Mouse (Mus musculus) CH12.LX (cell line): Measurements from ENCODE around the gene Rtf1. TPM values are rescaled to one million over a fixed set of nuclear protein-coding genes. Genes with fewer than 3 reads are reported as not detected.

ENCODE experiments used
- DNase-seq: peaks from one replicate; pipeline ENCODE4 v3.0.0-alpha.2; 2013; ENCODE audit errors: extremely low read depth
- H3K27ac ChIP-seq: 2 replicates; pipeline ENCODE4 v1.5.1; 2012; ENCODE audit warnings: low read depth, mild to moderate bottlenecking, control low read depth, moderate library complexity; ENCODE audit not compliant: insufficient read depth
- H3K27me3 ChIP-seq: replicated peaks from 2 replicates; pipeline ENCODE3; 2012; ENCODE audit warnings: inconsistent platforms
- H3K36me3 ChIP-seq, 2 experiments: replicated peaks in 1 of 2; 2 replicates each; pipeline versions ENCODE3 to v1.6.1; 2012; ENCODE audit warnings: inconsistent platforms in 1 of 2, low read length in 1 of 2, mild to moderate bottlenecking in 1 of 2, mixed read lengths in 1 of 2, moderate library complexity in 1 of 2; ENCODE audit not compliant: control insufficient read depth in 1 of 2, insufficient read depth in 1 of 2
- H3K4me1 ChIP-seq, 2 experiments: 2 replicates each; pipeline ENCODE4 v1.6.1; 2012; ENCODE audit warnings: inconsistent platforms in 1 of 2, moderate library complexity in 1 of 2; ENCODE audit not compliant: insufficient read depth in 2 of 2, control insufficient read depth in 1 of 2
- H3K4me2 ChIP-seq: 2 replicates; pipeline ENCODE4 v1.6.1; 2012; ENCODE audit warnings: low read depth, mild to moderate bottlenecking, control low read depth; ENCODE audit not compliant: poor library complexity, insufficient read depth, severe bottlenecking
- H3K4me3 ChIP-seq, 3 experiments: fragments of 150-350 bp in 1 of 3; sonication (generic) in 1 of 3; replicated peaks in 1 of 3; 2 replicates each; pipeline versions ENCODE3 to v1.5.1; 2011 to 2012; ENCODE audit warnings: low read depth in 2 of 3, low read length in 2 of 3, mild to moderate bottlenecking in 2 of 3, moderate library complexity in 2 of 3, control low read depth in 1 of 3, improper control_type of control experiment in 1 of 3, inconsistent platforms in 1 of 3, mixed read lengths in 1 of 3; ENCODE audit not compliant: poor library complexity in 1 of 3
- H3K79me2 ChIP-seq: replicated peaks from 2 replicates; pipeline ENCODE4 v1.6.1; 2012; ENCODE audit warnings: mild to moderate bottlenecking, moderate library complexity; ENCODE audit not compliant: control insufficient read depth, poor library complexity, insufficient read depth, severe bottlenecking; ENCODE audit errors: extremely low read depth
- H3K9ac ChIP-seq: 2 replicates; pipeline ENCODE4 v1.6.1; 2012; ENCODE audit warnings: low read depth, mild to moderate bottlenecking, control low read depth, moderate library complexity; ENCODE audit not compliant: insufficient read depth
- H3K9me3 ChIP-seq: replicated peaks from 2 replicates; pipeline ENCODE3; 2012; ENCODE audit warnings: low read length, inconsistent platforms, mixed read lengths
- BHLHE40 ChIP-seq: IDR thresholded peaks from 2 replicates; pipeline ENCODE4 v1.6.1; 2011; ENCODE audit warnings: mild to moderate bottlenecking, low read depth, low read length, improper control_type of control experiment
- CHD1 ChIP-seq: IDR thresholded peaks from 2 replicates; pipeline ENCODE4 v1.6.1; 2012; ENCODE audit warnings: low read depth, low read length, improper control_type of control experiment, inconsistent platforms
- CHD2 ChIP-seq: IDR thresholded peaks from 2 replicates; pipeline ENCODE4 v1.6.1; 2011; ENCODE audit warnings: low read length, improper control_type of control experiment
- CTCF ChIP-seq, 2 experiments: IDR thresholded peaks in 1 of 2; conservative IDR thresholded peaks in 1 of 2; 2 replicates each; pipeline ENCODE4 v1.5.1; 2011 to 2012; ENCODE audit warnings: low read depth in 2 of 2, low read length in 2 of 2, improper control_type of control experiment in 1 of 2, inconsistent platforms in 1 of 2, mild to moderate bottlenecking in 1 of 2, moderate library complexity in 1 of 2
- E2F4 ChIP-seq: IDR thresholded peaks from 2 replicates; pipeline ENCODE4 v1.6.1; 2011; ENCODE audit warnings: low read depth, low read length, improper control_type of control experiment; ENCODE audit not compliant: insufficient replicate concordance
- ELF1 ChIP-seq: IDR thresholded peaks from 2 replicates; pipeline ENCODE4 v1.6.1; 2014; ENCODE audit warnings: low read depth, mild to moderate bottlenecking, inconsistent platforms, low read length, improper control_type of control experiment
- GABPA ChIP-seq: IDR thresholded peaks from 2 replicates; pipeline ENCODE4 v1.6.1; 2012; ENCODE audit warnings: low read depth, low read length, improper control_type of control experiment, inconsistent platforms; ENCODE audit not compliant: insufficient replicate concordance
- JUN ChIP-seq: IDR thresholded peaks from 2 replicates; pipeline ENCODE4 v1.6.1; 2011; ENCODE audit warnings: low read depth, mild to moderate bottlenecking, low read length, improper control_type of control experiment, moderate library complexity; ENCODE audit not compliant: insufficient read depth
- JUND ChIP-seq: conservative IDR thresholded peaks from 2 replicates; pipeline ENCODE4 v1.6.1; 2011; ENCODE audit warnings: low read depth, low read length, improper control_type of control experiment
- MAFK ChIP-seq: IDR thresholded peaks from 2 replicates; pipeline ENCODE4 v1.6.1; 2011; ENCODE audit warnings: low read length, improper control_type of control experiment; ENCODE audit not compliant: insufficient replicate concordance
- MAX ChIP-seq: IDR thresholded peaks from 2 replicates; pipeline ENCODE4 v1.6.1; 2011; ENCODE audit warnings: low read length, improper control_type of control experiment
- MAZ ChIP-seq: IDR thresholded peaks from 2 replicates; pipeline ENCODE4 v1.6.1; 2012; ENCODE audit warnings: low read depth, mild to moderate bottlenecking, inconsistent platforms, low read length, improper control_type of control experiment, moderate library complexity
- MYC ChIP-seq: IDR thresholded peaks from 2 replicates; pipeline ENCODE4 v1.6.1; 2011; ENCODE audit warnings: low read depth, mild to moderate bottlenecking, improper control_type of control experiment, low read length
- NELFE ChIP-seq: IDR thresholded peaks from 2 replicates; pipeline ENCODE4 v1.6.1; 2011; ENCODE audit warnings: low read depth, low read length, improper control_type of control experiment
- NRF1 ChIP-seq: IDR thresholded peaks from 2 replicates; pipeline ENCODE4 v1.6.1; 2014; ENCODE audit warnings: low read depth, mild to moderate bottlenecking, inconsistent platforms, low read length, improper control_type of control experiment, moderate library complexity
- PAX5 ChIP-seq: IDR thresholded peaks from 2 replicates; pipeline ENCODE4 v1.6.1; 2012; ENCODE audit warnings: low read length, inconsistent platforms, mixed read lengths
- POLR2A ChIP-seq: IDR thresholded peaks from 2 replicates; pipeline ENCODE4 v1.6.1; 2011; ENCODE audit warnings: low read depth, mild to moderate bottlenecking, improper control_type of control experiment, low read length
- RAD21 ChIP-seq: IDR thresholded peaks from 2 replicates; pipeline ENCODE4 v1.6.1; 2011; ENCODE audit warnings: low read depth, mild to moderate bottlenecking, low read length, improper control_type of control experiment, moderate library complexity
- RCOR1 ChIP-seq: conservative IDR thresholded peaks from 2 replicates; pipeline ENCODE4 v1.6.1; 2012; ENCODE audit warnings: low read depth, mild to moderate bottlenecking, inconsistent platforms, low read length, improper control_type of control experiment
- SIN3A ChIP-seq: IDR thresholded peaks from 2 replicates; pipeline ENCODE4 v1.6.1; 2012; ENCODE audit warnings: low read length, improper control_type of control experiment, inconsistent platforms
- SMC3 ChIP-seq: IDR thresholded peaks from 2 replicates; pipeline ENCODE4 v1.6.1; 2011; ENCODE audit warnings: low read depth, low read length, improper control_type of control experiment
- TBP ChIP-seq: conservative IDR thresholded peaks from 2 replicates; pipeline ENCODE4 v1.6.1; 2011; ENCODE audit warnings: low read depth, low read length, improper control_type of control experiment
- TCF12 ChIP-seq: IDR thresholded peaks from 2 replicates; pipeline ENCODE4 v1.6.1; 2014; ENCODE audit warnings: low read depth, mild to moderate bottlenecking, inconsistent platforms, low read length, improper control_type of control experiment
- UBTF ChIP-seq: IDR thresholded peaks from 2 replicates; pipeline ENCODE4 v1.6.1; 2012; ENCODE audit warnings: low read depth, mild to moderate bottlenecking, inconsistent platforms, low read length, improper control_type of control experiment, moderate library complexity
- USF1 ChIP-seq: IDR thresholded peaks from 2 replicates; pipeline ENCODE4 v1.6.1; 2014; ENCODE audit warnings: low read depth, mild to moderate bottlenecking, inconsistent platforms, low read length, improper control_type of control experiment
- USF2 ChIP-seq: conservative IDR thresholded peaks from 2 replicates; pipeline ENCODE4 v1.6.1; 2011; ENCODE audit warnings: low read depth, low read length, improper control_type of control experiment
- ZKSCAN1 ChIP-seq: IDR thresholded peaks from 2 replicates; pipeline ENCODE4 v1.6.1; 2012; ENCODE audit warnings: low read depth, inconsistent platforms, low read length, improper control_type of control experiment, borderline replicate concordance
- ZMIZ1 ChIP-seq: IDR thresholded peaks from 2 replicates; pipeline ENCODE4 v1.6.1; 2012; ENCODE audit warnings: low read depth, mild to moderate bottlenecking, inconsistent platforms, low read length, improper control_type of control experiment
- ZNF384 ChIP-seq: IDR thresholded peaks from 2 replicates; pipeline ENCODE4 v1.6.1; 2012; ENCODE audit warnings: low read depth, low read length, improper control_type of control experiment, inconsistent platforms
- dilution Hi-C: fragments of 300-500 bp; cut with MboI; formaldehyde crosslinking; loops from 2 replicates; pipeline ENCODE4 v1.14.3; 2020; ENCODE audit warnings: low sequenced_read_pairs; ENCODE audit not compliant: extremely low pct_unique_long_range_greater_than_20kb, extremely low pct_ligation_motif_present
- in situ Hi-C: fragments of 300-500 bp; cut with MboI; formaldehyde crosslinking; loops from 3 replicates; pipeline ENCODE4 v1.14.3; 2019; ENCODE audit warnings: low sequenced_read_pairs, low pct_ligation_motif_present, low pct_unique_long_range_greater_than_20kb, mixed read lengths
- polyA plus RNA-seq: library from polyadenylated mRNA; unstranded; fragments of >175 nt; gene quantifications from 2 replicates; pipeline ENCODE4 v1.2.1, GENCODE M21; 2012; ENCODE audit warnings: low read depth; ENCODE audit not compliant: insufficient read length
- total RNA-seq, 2 experiments: library from RNA; depleted of rRNA; stranded (reverse); fragments of 300-350 nt in 1 of 2; fragments of >200 nt in 1 of 2; gene quantifications; 2 replicates each; pipeline ENCODE4 v1.2.3; 2012 to 2014

Rtf1 gene
- total and polyA plus RNA-seq, 3 experiments, result 9.7 to 50.3 (median 11.3) TPM

DNA sequence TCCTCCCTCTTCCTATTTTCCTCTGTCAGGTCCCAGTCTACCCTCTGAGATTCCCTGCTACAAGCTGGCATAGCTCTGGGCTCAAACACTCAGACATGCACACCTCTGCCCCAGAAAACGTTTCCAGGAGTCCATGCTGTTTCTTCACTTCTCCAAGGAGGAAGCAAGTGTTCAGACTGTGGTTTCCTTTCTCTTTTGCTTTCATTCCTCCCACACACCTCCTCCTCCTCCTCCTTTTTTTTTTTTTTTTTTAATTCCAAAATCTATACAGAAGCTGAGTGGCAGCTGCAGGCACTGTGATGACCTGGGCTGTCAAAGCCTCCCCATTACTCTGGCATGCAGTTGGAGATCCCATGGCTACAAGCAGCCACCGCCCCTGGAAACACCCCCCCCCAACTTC, 65.7 kb downstream of the Rtf1 start:
- no peak overlapping the region for H3K4me3 ChIP-seq
- dilution Hi-C loops, result no loop called here

DNA sequence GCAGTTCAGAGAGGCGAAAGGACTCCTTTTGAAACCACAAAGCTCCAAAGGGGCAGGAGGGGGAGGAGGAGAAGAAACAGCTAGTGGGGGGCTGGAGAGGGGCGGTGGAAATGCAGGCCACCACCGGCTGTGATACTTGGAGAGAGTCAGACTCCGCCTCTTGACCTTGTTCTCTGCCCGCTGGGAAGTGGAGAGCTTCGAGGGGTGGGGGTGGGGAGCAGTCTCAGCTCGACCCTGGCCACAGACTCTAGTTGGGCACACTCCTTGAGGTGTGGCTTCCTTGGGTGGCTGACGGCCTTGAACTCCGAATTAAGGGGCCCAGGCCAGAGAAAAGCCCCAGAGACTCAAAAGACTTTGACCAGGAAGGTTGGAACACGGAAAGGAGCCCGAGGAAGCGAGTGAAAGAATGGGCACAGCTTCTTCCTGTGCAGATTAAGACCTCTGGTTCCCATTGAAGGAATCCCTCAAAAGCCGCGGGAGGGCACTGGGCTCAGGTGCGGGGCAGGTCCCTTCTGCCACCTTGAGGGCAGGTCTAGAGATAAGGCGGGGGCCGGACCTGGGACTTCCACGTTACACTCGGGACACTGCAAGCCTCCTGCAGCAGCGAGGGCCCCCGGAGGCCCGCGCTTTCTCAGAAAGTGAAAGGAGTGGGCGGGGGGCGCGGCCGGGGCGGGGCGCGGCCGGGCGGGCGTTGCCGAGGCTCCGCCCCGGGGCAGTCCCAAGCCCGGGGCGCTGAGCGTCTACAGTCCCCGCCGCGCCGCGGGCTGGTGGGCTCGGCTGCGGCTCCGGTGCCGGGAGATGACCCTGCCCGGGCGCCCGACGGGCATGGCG, 66.9 kb downstream of the Rtf1 start, which contains the start of gene Itpka:
Gene Itpka (plus strand): TSS at position 757 of the 831 bp plus-strand sequence.
- H3K27me3 ChIP-seq, result peaks cover 14% of the 10 kb centered on the region
- H3K4me3 ChIP-seq, result peak within 1 kb of the TSS; percentile 46 to 63 (median 58)
- no peaks in the 10 kb centered on the region for H3K9me3 ChIP-seq
- in situ Hi-C loops, result no loop called here
- H3K27ac ChIP-seq, result no peak within 1 kb of the TSS
- H3K4me2 ChIP-seq, result peak within 1 kb of the TSS; percentile 41
- peak; percentile 66 for DNase-seq
- H3K4me1 ChIP-seq, result peaks cover 6 to 27% of the 10 kb centered on the region in 2 experiments
- dilution Hi-C loops, result no loop called here
- H3K79me2 ChIP-seq, result no peaks in the 10 kb centered on the region
- H3K36me3 ChIP-seq, result no peaks in the 10 kb centered on the region
- peak within 1 kb of the TSS; percentile 49 for H3K9ac ChIP-seq
- TF ChIP-seq CHD1 (no peak), ZKSCAN1 (no peak), RCOR1 (no peak), ZMIZ1 (peak; percentile 43; the same call in 1 of the 2 replicates), BHLHE40 (no peak), JUND (no peak), TCF12 (peak; percentile 32; the same call in 1 of the 2 replicates), NRF1 (no peak), MYC (no peak), E2F4 (no peak), USF2 (no peak), GABPA (no peak), ZNF384 (no peak), CTCF (conservative IDR thresholded peaks at IDR 0.05 in 1 of 2, IDR thresholded peaks at IDR 0.05 in 1 of 2; ENCODE audit: low read depth in 2 of 2, low read length in 2 of 2) (no peak), JUN (no peak), PAX5 (no peak), MAX (0 out of 2 replicates have a peak, but pooled peaks have one; percentile 19), RAD21 (no peak), MAZ (peak; percentile 86), CHD2 (peak; percentile 72), SIN3A (peak; percentile 75), TBP (no peak), ELF1 (no peak), USF1 (no peak), UBTF (no peak), MAFK (no peak)

More for the DNA sequence above, 65.7 kb downstream of the Rtf1 start:
- no peak for DNase-seq
- Histone ChIP-seq H3K36me3 (peaks cover 0 to 7% of the 10 kb centered on the region in 2 experiments), H3K9ac (no peak overlapping the region), H3K27me3 (peaks cover 14% of the 10 kb centered on the region), H3K9me3 (no peaks in the 10 kb centered on the region), H3K79me2 (no peaks in the 10 kb centered on the region), H3K27ac (no peak overlapping the region), H3K4me2 (no peak overlapping the region), H3K4me1 (peaks cover 6 to 27% of the 10 kb centered on the region in 2 experiments)
- TF ChIP-seq USF1 (no peak), E2F4 (no peak), MAX (no peak), PAX5 (no peak), CHD2 (no peak), RAD21 (no peak), SIN3A (no peak), NRF1 (no peak), NELFE (no peak), BHLHE40 (no peak), MAFK (no peak), JUN (no peak), ZMIZ1 (no peak), MAZ (no peak), SMC3 (no peak), POLR2A (no peak)
- in situ Hi-C loops, result no loop called here
